Mouse (Mus musculus): Measurements from ENCODE around the gene Olfr776. TPM values are rescaled to one million over a fixed set of nuclear protein-coding genes. Genes with fewer than 3 reads are reported as not detected.

Gene Olfr776
- not detected in 2 replicates for polyA plus RNA-seq (2012; rRNA removed)

DNA sequence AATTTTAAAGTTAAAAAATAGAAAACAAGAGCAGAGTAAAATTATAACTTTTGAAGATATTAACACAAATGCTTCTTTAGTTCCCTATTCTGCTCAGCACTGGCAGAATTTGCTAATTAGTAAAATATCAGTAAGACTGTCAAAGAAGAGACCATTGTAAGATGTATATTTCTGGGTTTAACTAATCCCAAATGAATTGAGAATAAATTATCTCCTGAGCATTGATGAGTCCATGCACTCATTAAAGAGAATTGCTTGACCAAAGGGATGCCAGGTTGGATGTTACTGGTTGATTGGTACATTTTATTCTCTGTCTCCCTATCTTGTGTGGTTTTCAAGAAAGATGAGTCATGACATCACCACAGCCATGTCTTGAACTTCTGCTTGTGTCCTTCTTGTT, at the start of gene Olfr776:
Olfr776 (plus strand) TSS at position 301 of the 400 bp plus-strand sequence.

DNA sequence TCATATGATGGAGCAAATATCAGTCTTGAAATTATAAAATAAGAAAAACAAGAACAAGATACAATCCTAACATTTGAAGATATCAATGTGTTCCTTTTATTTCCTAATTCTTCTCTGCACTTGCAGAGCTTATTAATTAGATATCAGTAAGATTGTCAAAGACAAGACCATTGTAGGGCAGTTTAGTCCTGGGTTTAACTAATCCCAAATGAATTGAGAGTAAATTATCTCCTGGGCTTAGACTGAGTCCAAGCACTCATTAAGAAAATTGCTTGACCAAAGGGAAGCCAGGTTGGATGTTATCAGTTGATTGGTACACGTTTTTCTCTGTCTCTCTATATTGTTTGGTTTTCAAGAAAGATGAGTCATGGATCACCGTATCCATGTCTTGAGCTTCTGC, 23.0 kb upstream of the Olfr776 start, which contains the start of gene Olfr774:
Olfr774 (plus strand) TSS at position 301 of the 400 bp plus-strand sequence.

DNA sequence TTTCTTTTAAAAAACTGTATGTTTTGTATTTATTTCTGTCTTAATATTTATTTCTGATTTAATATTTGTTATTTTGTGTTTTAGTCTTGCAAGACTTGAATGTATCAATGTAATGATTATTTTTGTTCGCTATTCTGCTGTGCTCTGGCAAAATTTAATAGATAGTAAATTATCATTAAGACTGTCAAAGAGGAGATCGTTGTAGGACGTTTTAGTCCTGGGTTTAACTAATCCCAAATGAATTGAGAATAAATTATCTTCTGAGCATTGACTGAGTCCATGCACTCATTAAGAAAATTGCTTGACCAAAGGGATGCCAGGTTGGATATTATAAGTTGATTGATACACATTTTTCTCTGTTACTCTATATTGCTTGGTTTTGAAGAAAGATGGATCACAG, 10.8 kb upstream of the Olfr776 start, which contains the start of gene Olfr775:
Olfr775 (plus strand) TSS at position 301 of the 400 bp plus-strand sequence.

DNA sequence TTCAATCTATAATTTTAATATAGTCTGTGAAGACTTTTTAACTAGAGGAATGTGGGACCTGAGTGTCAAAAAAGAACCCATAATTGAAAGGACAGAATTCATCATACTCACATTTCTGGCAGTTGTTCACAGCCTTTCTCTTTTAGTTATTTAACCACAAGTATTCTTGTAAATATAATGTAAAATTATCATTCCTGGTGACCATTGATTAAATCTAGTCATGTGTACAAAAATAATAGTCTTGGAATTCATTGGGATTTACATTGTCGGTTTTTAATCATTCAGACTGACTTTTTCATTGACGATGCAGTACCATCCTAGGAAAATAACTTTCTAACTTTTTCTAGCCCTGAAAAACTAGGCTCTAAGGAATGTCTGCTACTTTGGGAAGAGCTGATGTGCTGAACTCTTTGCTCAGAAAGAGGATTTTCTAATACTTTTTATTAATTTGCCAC, 12.2 kb downstream of the Olfr776 start, which contains the start of gene Olfr777:
Olfr777 (minus strand) TSS at position 405 of the 455 bp plus-strand sequence.

Other genes with a start within 250 kb of the Olfr776 start
- not detected in 2 replicates for gene Olfr763, start 248.3 kb upstream of the Olfr776 start, polyA plus RNA-seq (2012; rRNA removed)
- gene Olfr764-ps1, start 219.2 kb upstream of the Olfr776 start, polyA plus RNA-seq (2012; rRNA removed) = not detected in 2 replicates
- gene Olfr765, start 209.1 kb upstream of the Olfr776 start, polyA plus RNA-seq (2012; rRNA removed) = not detected in 2 replicates
- not detected in 2 replicates for gene Olfr766-ps1, start 190.2 kb upstream of the Olfr776 start, polyA plus RNA-seq (2012; rRNA removed)
- not detected in 2 replicates for gene Olfr767, start 176.2 kb upstream of the Olfr776 start, polyA plus RNA-seq (2012; rRNA removed)
- gene Olfr768, start 159.8 kb upstream of the Olfr776 start, polyA plus RNA-seq (2012; rRNA removed) = not detected in 2 replicates
- gene Olfr769, start 141.3 kb upstream of the Olfr776 start, polyA plus RNA-seq (2012; rRNA removed) = not detected in 2 replicates
- gene Olfr770, start 120.1 kb upstream of the Olfr776 start, polyA plus RNA-seq (2012; rRNA removed) = not detected in 2 replicates
- not detected in 2 replicates for gene Olfr771, start 94.4 kb upstream of the Olfr776 start, polyA plus RNA-seq (2012; rRNA removed)
- not detected in 2 replicates for gene Olfr772, start 81.2 kb upstream of the Olfr776 start, polyA plus RNA-seq (2012; rRNA removed)
- gene Olfr773, start 71.7 kb upstream of the Olfr776 start, polyA plus RNA-seq (2012; rRNA removed) = not detected in 2 replicates
- not detected in 2 replicates for gene Olfr774, start 22.9 kb upstream of the Olfr776 start, polyA plus RNA-seq (2012; rRNA removed)
- gene Olfr775, start 10.7 kb upstream of the Olfr776 start, polyA plus RNA-seq (2012; rRNA removed) = not detected in 2 replicates
- gene Olfr777, start 12.4 kb downstream of the Olfr776 start, polyA plus RNA-seq (2012; rRNA removed) = not detected in 2 replicates
- not detected in 2 replicates for gene Olfr780, start 59.0 kb downstream of the Olfr776 start, polyA plus RNA-seq (2012; rRNA removed)
- not detected in 2 replicates for gene Olfr781, start 69.7 kb downstream of the Olfr776 start, polyA plus RNA-seq (2012; rRNA removed)
- not detected in 2 replicates for gene Olfr782, start 89.7 kb downstream of the Olfr776 start, polyA plus RNA-seq (2012; rRNA removed)
- 0.02 TPM in 1 of 2 replicates, not detected in the other for gene Olfr784, start 125.0 kb downstream of the Olfr776 start, polyA plus RNA-seq (2012; rRNA removed)
- gene Olfr785, start 146.3 kb downstream of the Olfr776 start, polyA plus RNA-seq (2012; rRNA removed) = not detected in 2 replicates
- gene Olfr786, start 168.2 kb downstream of the Olfr776 start, polyA plus RNA-seq (2012; rRNA removed) = not detected in 2 replicates
- not detected in 2 replicates for gene Olfr787, start 202.7 kb downstream of the Olfr776 start, polyA plus RNA-seq (2012; rRNA removed)
- not detected in 2 replicates for gene Olfr788, start 211.9 kb downstream of the Olfr776 start, polyA plus RNA-seq (2012; rRNA removed)
- not detected in 2 replicates for gene Olfr789, start 225.6 kb downstream of the Olfr776 start, polyA plus RNA-seq (2012; rRNA removed)
- not detected in 2 replicates for gene Olfr790, start 239.4 kb downstream of the Olfr776 start, polyA plus RNA-seq (2012; rRNA removed)

All from liver, embryonic 18 days (tissue).